Mouse (Mus musculus) olfactory bulb, adult 2 months (tissue): ENCODE measurements around the gene Arhgap28.

ENCODE experiments used
- CTCF ChIP-seq: fragments of 200-500 bp; IDR thresholded peaks from 2 replicates; pipeline ENCODE4 v1.5.1; 2012; ENCODE audit warnings: low read depth, mild to moderate bottlenecking, low read length, moderate library complexity; ENCODE audit not compliant: insufficient read depth
- POLR2A ChIP-seq: fragments of 200-500 bp; IDR thresholded peaks from 2 replicates; pipeline ENCODE4 v1.6.1; 2012; ENCODE audit warnings: mild to moderate bottlenecking, low read depth, low read length, moderate library complexity; ENCODE audit not compliant: insufficient read depth

GRCm38 (mm10) chr17:68028519-68028918, 24.6 kb upstream of the Arhgap28 start:
- TF ChIP-seq CTCF (no peak), POLR2A (no peak)
